Mouse (Mus musculus): ENCODE data around the gene Gm8897. TPM values are rescaled to one million over a fixed set of nuclear protein-coding genes. Genes with fewer than 3 reads are reported as not detected.

Gene Gm8897
- polyA plus RNA-seq (2015; fragmentation: Illumina TruSeq; extraction: RNeasy Lipid Tissue Mini Kit (QIAGEN cat#74804); ENCODE audit: insufficient read depth, low replicate concordance): not detected

DNA sequence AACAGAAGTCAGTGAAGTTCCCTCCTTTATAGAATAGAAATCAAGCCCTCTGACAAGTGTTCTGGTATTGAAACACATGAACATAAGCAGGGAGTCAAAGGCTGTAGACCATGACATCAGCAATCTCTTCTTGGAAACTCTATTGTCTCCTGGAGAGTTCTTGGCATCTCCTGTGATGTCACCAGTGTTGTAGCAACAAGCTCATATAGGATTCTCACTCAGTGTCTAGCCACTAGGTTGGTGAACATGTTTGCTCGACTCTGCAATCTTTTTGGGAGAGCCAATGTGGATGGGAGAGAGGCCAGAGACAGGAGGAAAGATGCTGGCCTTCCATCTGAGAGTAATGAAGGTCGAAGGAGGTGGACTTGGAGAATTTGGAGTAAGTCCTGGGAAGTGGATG is at the start of gene Gm8897:
Gene Gm8897, plus strand, starts transcription at position 301 of the 400 bp plus-strand sequence.

Other genes with a start within 250 kb of the Gm8897 start
- not detected for gene Gm5861, start 233.3 kb upstream of the Gm8897 start, polyA plus RNA-seq (2015; fragmentation: Illumina TruSeq; extraction: RNeasy Lipid Tissue Mini Kit (QIAGEN cat#74804); ENCODE audit: insufficient read depth, low replicate concordance)
- gene Gm8890, start 160.4 kb upstream of the Gm8897 start, polyA plus RNA-seq (2015; fragmentation: Illumina TruSeq; extraction: RNeasy Lipid Tissue Mini Kit (QIAGEN cat#74804); ENCODE audit: insufficient read depth, low replicate concordance): not detected
- not detected for gene Speer1, start 74.9 kb upstream of the Gm8897 start, polyA plus RNA-seq (2015; fragmentation: Illumina TruSeq; extraction: RNeasy Lipid Tissue Mini Kit (QIAGEN cat#74804); ENCODE audit: insufficient read depth, low replicate concordance)
- not detected for gene Gm8906, start 86.3 kb downstream of the Gm8897 start, polyA plus RNA-seq (2015; fragmentation: Illumina TruSeq; extraction: RNeasy Lipid Tissue Mini Kit (QIAGEN cat#74804); ENCODE audit: insufficient read depth, low replicate concordance)
- gene Gm6460, start 178.5 kb downstream of the Gm8897 start, polyA plus RNA-seq (2015; fragmentation: Illumina TruSeq; extraction: RNeasy Lipid Tissue Mini Kit (QIAGEN cat#74804); ENCODE audit: insufficient read depth, low replicate concordance): not detected

Data from spleen, adult 10 weeks (tissue).